Mouse (Mus musculus): Measurements from ENCODE around the gene Xxylt1. TPM values are rescaled to one million over a fixed set of nuclear protein-coding genes. Genes with fewer than 3 reads are reported as not detected.

Xxylt1 gene
- total RNA-seq (2021): 10 to 100 TPM; 19.0 to 20.9 TPM

GRCm38 (mm10) chr16:31081125-31081664 is at the start of gene Xxylt1:
TSS of gene Xxylt1 (minus strand) at chr16:31081432.
- intact Hi-C loops (cut with DNase I): loop anchor here (5.0 kb wide), 1 partner anchor 271 kb away; no protein-coding TSS in a partner anchor

GRCm38 (mm10) chr16:31128116-31128515 is 46.9 kb upstream of the Xxylt1 start:
- intact Hi-C loops (cut with DNase I): loop anchor here (5.0 to 10.0 kb wide), 2 partner anchors 227 to 1366 kb away; no protein-coding TSS in a partner anchor
- DNase-seq (ENCODE audit: low spot score in 2 of 2): peak in 1 of 2 experiments; percentile 50

More at GRCm38 (mm10) chr16:31081125-31081664, at the start of gene Xxylt1:
- peak; percentile 96 to 97 for DNase-seq (ENCODE audit: low spot score in 2 of 2)

GRCm38 (mm10) chr16:31124991-31125390 is 43.8 kb upstream of the Xxylt1 start:
- DNase-seq (ENCODE audit: low spot score in 2 of 2): no peak
- intact Hi-C loops (cut with DNase I): loop anchor here (5.0 to 10.0 kb wide), 2 partner anchors 230 to 1363 kb away; no protein-coding TSS in a partner anchor

GRCm38 (mm10) chr16:31121612-31122011 is 40.4 kb upstream of the Xxylt1 start:
- intact Hi-C loops (cut with DNase I): loop anchor here (10.0 kb wide), 1 partner anchor 233 kb away; no protein-coding TSS in a partner anchor
- DNase-seq (ENCODE audit: low spot score in 2 of 2): no peak

- DNase-seq (ENCODE audit: low spot score in 2 of 2): no peak
- intact Hi-C loops (cut with DNase I): no loop called here
These were observed 32.4 kb upstream of the Xxylt1 start for GRCm38 (mm10) chr16:31113596-31113995.

GRCm38 (mm10) chr16:31101352-31101751 is 20.1 kb upstream of the Xxylt1 start:
- no peak for DNase-seq (ENCODE audit: low spot score in 2 of 2)
- intact Hi-C loops (cut with DNase I): no loop called here

GRCm38 (mm10) chr16:31099906-31100305 is 18.7 kb upstream of the Xxylt1 start:
- DNase-seq (ENCODE audit: low spot score in 2 of 2): no peak
- intact Hi-C loops (cut with DNase I): no loop called here

- intact Hi-C loops (cut with DNase I): no loop called here
- DNase-seq (ENCODE audit: low spot score in 2 of 2): no peak
These were observed 12.8 kb upstream of the Xxylt1 start for GRCm38 (mm10) chr16:31094036-31094435.

- no peak for DNase-seq (ENCODE audit: low spot score in 2 of 2)
- intact Hi-C loops (cut with DNase I): no loop called here
These were observed 12.0 kb upstream of the Xxylt1 start for GRCm38 (mm10) chr16:31093186-31093585.

GRCm38 (mm10) chr16:31081891-31082290 is 659 bp upstream of the Xxylt1 start:
- intact Hi-C loops (cut with DNase I): loop anchor here (5.0 kb wide), 1 partner anchor 270 kb away; no protein-coding TSS in a partner anchor
- no peak for DNase-seq (ENCODE audit: low spot score in 2 of 2)

- intact Hi-C loops (cut with DNase I): loop anchor here (5.0 kb wide), 1 partner anchor 272 kb away; no protein-coding TSS in a partner anchor
These were observed 620 bp downstream of the Xxylt1 start for GRCm38 (mm10) chr16:31080573-31081051.

GRCm38 (mm10) chr16:31077396-31077795 is 3.8 kb downstream of the Xxylt1 start:
- intact Hi-C loops (cut with DNase I): loop anchor here (10.0 kb wide), 1 partner anchor 703 kb away; no protein-coding TSS in a partner anchor
- DNase-seq (ENCODE audit: low spot score in 2 of 2): no peak

More at GRCm38 (mm10) chr16:31080573-31081051, 620 bp downstream of the Xxylt1 start:
- peak; percentile 58 to 68 for DNase-seq (ENCODE audit: low spot score in 2 of 2)

- intact Hi-C loops (cut with DNase I): loop anchor here (10.0 kb wide), 1 partner anchor 702 kb away; no protein-coding TSS in a partner anchor
- DNase-seq (ENCODE audit: low spot score in 2 of 2): peak in 1 of 2 experiments; percentile 38
These were observed 4.8 kb downstream of the Xxylt1 start for GRCm38 (mm10) chr16:31076436-31076835.

- no peak for DNase-seq (ENCODE audit: low spot score in 2 of 2)
- intact Hi-C loops (cut with DNase I): loop anchor here (10.0 kb wide), 1 partner anchor 700 kb away; no protein-coding TSS in a partner anchor
These were observed 6.8 kb downstream of the Xxylt1 start for GRCm38 (mm10) chr16:31074324-31074908.

GRCm38 (mm10) chr16:31071731-31072130 is 9.5 kb downstream of the Xxylt1 start:
- intact Hi-C loops (cut with DNase I): loop anchor here (1.0 to 10.0 kb wide), 3 partner anchors 93 to 697 kb away; no protein-coding TSS in a partner anchor
- DNase-seq (ENCODE audit: low spot score in 2 of 2): no peak

GRCm38 (mm10) chr16:31070358-31071133 is 10.7 kb downstream of the Xxylt1 start:
- peak; percentile 89 to 90 for DNase-seq (ENCODE audit: low spot score in 2 of 2)
- intact Hi-C loops (cut with DNase I): loop anchor here (1.0 to 10.0 kb wide), 3 partner anchors 92 to 696 kb away; no protein-coding TSS in a partner anchor

GRCm38 (mm10) chr16:31069211-31070166 is 11.7 kb downstream of the Xxylt1 start:
- intact Hi-C loops (cut with DNase I): loop anchor here (2.0 to 10.0 kb wide), 3 partner anchors 47 to 695 kb away; no protein-coding TSS in a partner anchor
- peak in 1 of 2 experiments; percentile 77 for DNase-seq (ENCODE audit: low spot score in 2 of 2)

- no peak for DNase-seq (ENCODE audit: low spot score in 2 of 2)
- intact Hi-C loops (cut with DNase I): loop anchor here (5.0 kb wide), 1 partner anchor 46 kb away; no protein-coding TSS in a partner anchor
These were observed 13.0 kb downstream of the Xxylt1 start for GRCm38 (mm10) chr16:31068280-31068679.
